Mouse (Mus musculus) hindbrain, postnatal 0 days (tissue): ENCODE results near the gene Gm11011. TPM values are rescaled to one million over a fixed set of nuclear protein-coding genes. Genes with fewer than 3 reads are reported as not detected.

ENCODE experiments used
- ATAC-seq: fragments of 200-750 bp; cut with Nextera tagmentation; 2 replicates; pipeline ENCODE4 v1.8.0; 2017; ENCODE audit warnings: mild to moderate bottlenecking, moderate TSS enrichment, moderate library complexity
- DNase-seq: peaks from one replicate; pipeline ENCODE4 v3.0.0-alpha.2; 2015; ENCODE audit warnings: low spot score
- H3K27ac ChIP-seq: fragments of 300-500 bp; sonication (generic); 2 replicates; pipeline ENCODE4 v1.5.1; 2014; ENCODE audit warnings: mild to moderate bottlenecking
- H3K27me3 ChIP-seq: fragments of 300-500 bp; sonication (generic); 2 replicates; pipeline ENCODE4 v1.6.1; 2014; ENCODE audit warnings: low read length, mixed read lengths; ENCODE audit not compliant: insufficient read depth
- H3K36me3 ChIP-seq: fragments of 300-500 bp; sonication (generic); 2 replicates; pipeline ENCODE4 v1.6.1; 2014; ENCODE audit warnings: low read length, mixed read lengths; ENCODE audit not compliant: insufficient read depth
- H3K4me1 ChIP-seq: fragments of 300-500 bp; sonication (generic); 2 replicates; pipeline ENCODE4 v1.6.1; 2014; ENCODE audit warnings: antibody characterized with exemption, low read length, mixed read lengths; ENCODE audit not compliant: insufficient read depth
- H3K4me2 ChIP-seq: fragments of 300-500 bp; sonication (generic); 2 replicates; pipeline ENCODE4 v1.6.1; 2014; ENCODE audit warnings: low read depth, mild to moderate bottlenecking, low read length, moderate library complexity, mixed read lengths
- H3K4me3 ChIP-seq: fragments of 300-500 bp; sonication (generic); 2 replicates; pipeline ENCODE4 v1.5.1; 2014; ENCODE audit warnings: low read length
- H3K9ac ChIP-seq: fragments of 300-500 bp; sonication (generic); replicated peaks from 2 replicates; pipeline ENCODE4 v1.6.1; 2014; ENCODE audit warnings: mild to moderate bottlenecking, low read length, moderate library complexity, mixed read lengths
- H3K9me3 ChIP-seq: fragments of 300-500 bp; sonication (generic); 2 replicates; pipeline ENCODE4 v1.6.1; 2016; ENCODE audit warnings: low read length, mixed read lengths
- CTCF ChIP-seq: IDR thresholded peaks from 2 replicates; pipeline ENCODE4 v1.5.1; 2016; ENCODE audit warnings: antibody characterized with exemption, control low read depth, low read depth
- WGBS: fragments of 180-500 bp; shearing (Covaris S2); extraction: QIAGEN DNeasy Blood & Tissue Kit; methylation state at CpG from one replicate; pipeline ENCODE4 v1.1.7; 2014; 5-methylcytosine and 5-hydroxymethylcytosine counted together
- polyA plus RNA-seq: library from polyadenylated mRNA; unstranded; fragments of >200 nt; fragmentation: Nextera tagmentation; extraction: Ambion mirVana; gene quantifications from 2 replicates; pipeline ENCODE4 v1.2.1, GENCODE M21; 2015
- total RNA-seq: library from RNA; depleted of rRNA; stranded (reverse); fragments of >200 nt; gene quantifications from 2 replicates; pipeline ENCODE4 v1.2.3, GENCODE M21; 2014; rRNA removed

Gm11011 gene
- total and polyA plus RNA-seq, 2 experiments from 2014 or later = not detected

DNA sequence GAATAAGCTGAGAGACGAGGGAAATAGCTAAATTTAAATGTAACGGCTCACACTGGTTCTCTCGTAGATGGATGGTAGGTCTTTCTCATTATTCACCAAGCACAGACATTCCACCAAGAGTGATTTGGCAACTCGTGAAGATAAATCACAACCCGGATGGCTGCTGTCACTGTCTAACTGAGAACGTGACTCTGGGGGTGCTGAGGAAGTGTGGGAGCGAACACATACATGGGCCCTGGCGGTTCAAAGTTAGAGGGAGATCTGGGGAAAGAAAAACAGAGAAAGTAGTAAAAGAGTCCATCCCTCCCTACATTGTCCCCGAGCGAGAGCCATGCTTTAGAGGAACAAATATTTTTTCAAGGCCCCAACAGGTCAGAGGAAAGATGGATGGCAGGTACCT is 17.5 kb downstream of the Gm11011 start:
- Histone ChIP-seq H3K9me3 (no peaks in the 10 kb centered on the region), H3K4me3 (no peak overlapping the region), H3K27ac (no peak overlapping the region), H3K27me3 (no peaks in the 10 kb centered on the region), H3K9ac (no peak overlapping the region), H3K4me2 (no peak overlapping the region), H3K36me3 (no peaks in the 10 kb centered on the region), H3K4me1 (no peaks in the 10 kb centered on the region)
- no peak for ATAC-seq
- WGBS = 82% methylated on average over 10 of the region's 10 CpGs
- no peak for DNase-seq
- no peak for TF ChIP-seq CTCF

- no peak overlapping the region for H3K27ac ChIP-seq
- H3K27me3 ChIP-seq = no peaks in the 10 kb centered on the region
- H3K4me2 ChIP-seq = no peak overlapping the region
- H3K9me3 ChIP-seq = no peaks in the 10 kb centered on the region
- H3K9ac ChIP-seq = no peak overlapping the region
- DNase-seq (no peak), ATAC-seq (no peak)
- TF ChIP-seq CTCF = no peak
- H3K4me3 ChIP-seq = no peak overlapping the region
- 71% methylated on average over 4 of the region's 4 CpGs for WGBS
- H3K4me1 ChIP-seq = no peaks in the 10 kb centered on the region
- H3K36me3 ChIP-seq = no peaks in the 10 kb centered on the region
Measured at GRCm38 (mm10) chr2:169566159-169566558, 21.4 kb downstream of the Gm11011 start.

GRCm38 (mm10) chr2:169565751-169566150 is 21.8 kb downstream of the Gm11011 start:
- ATAC-seq (no peak), DNase-seq (no peak)
- no peaks in the 10 kb centered on the region for H3K9me3 ChIP-seq
- H3K36me3 ChIP-seq = no peaks in the 10 kb centered on the region
- H3K4me2 ChIP-seq = no peak overlapping the region
- H3K27ac ChIP-seq = no peak overlapping the region
- no peak for TF ChIP-seq CTCF
- H3K4me3 ChIP-seq = no peak overlapping the region
- no peaks in the 10 kb centered on the region for H3K4me1 ChIP-seq
- no peak overlapping the region for H3K9ac ChIP-seq
- H3K27me3 ChIP-seq = no peaks in the 10 kb centered on the region
- 57% methylated on average over 7 of the region's 7 CpGs for WGBS

- H3K27me3 ChIP-seq = no peaks in the 10 kb centered on the region
- no peak for TF ChIP-seq CTCF
- no peak overlapping the region for H3K27ac ChIP-seq
- no peaks in the 10 kb centered on the region for H3K36me3 ChIP-seq
- H3K9me3 ChIP-seq = no peaks in the 10 kb centered on the region
- no peak overlapping the region for H3K4me3 ChIP-seq
- no peak for ATAC-seq
- DNase-seq = no peak
- WGBS = 92% methylated on average over 7 of the region's 7 CpGs
- no peaks in the 10 kb centered on the region for H3K4me1 ChIP-seq
- H3K4me2 ChIP-seq = no peak overlapping the region
- no peak overlapping the region for H3K9ac ChIP-seq
Measured at GRCm38 (mm10) chr2:169545674-169546073, 41.9 kb downstream of the Gm11011 start.

DNA sequence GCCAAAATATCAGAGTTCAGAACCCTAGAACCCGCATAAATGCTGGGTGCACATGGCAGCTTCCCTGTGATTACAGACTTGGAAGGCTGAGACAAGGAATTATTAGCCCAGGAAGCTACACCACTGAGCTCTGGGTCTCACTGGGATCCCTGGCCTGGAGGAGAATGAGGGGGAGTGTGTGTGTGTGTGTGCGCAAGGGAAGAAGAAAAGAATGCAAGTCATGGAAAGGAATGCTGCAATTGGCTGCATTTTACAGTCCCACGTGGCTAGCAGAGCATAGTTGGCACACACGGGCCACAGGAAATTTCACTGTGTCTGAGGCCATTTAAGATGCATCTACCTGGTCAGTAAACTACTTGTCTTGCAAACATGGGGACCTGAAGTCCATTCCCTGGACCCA is 48.6 kb downstream of the Gm11011 start:
- H3K4me1 ChIP-seq = no peaks in the 10 kb centered on the region
- no peak for TF ChIP-seq CTCF
- 67% methylated on average over 4 of the region's 4 CpGs for WGBS
- H3K9ac ChIP-seq = no peak overlapping the region
- H3K4me2 ChIP-seq = no peak overlapping the region
- ATAC-seq (no peak), DNase-seq (no peak)
- no peak overlapping the region for H3K4me3 ChIP-seq
- H3K36me3 ChIP-seq = no peaks in the 10 kb centered on the region
- no peaks in the 10 kb centered on the region for H3K9me3 ChIP-seq
- H3K27me3 ChIP-seq = no peaks in the 10 kb centered on the region
- no peak overlapping the region for H3K27ac ChIP-seq

Other genes with a start within 250 kb of the Gm11011 start
- 40.2 and 47.0 TPM in 2 replicates for gene Tshz2, start 45.3 kb upstream of the Gm11011 start, total RNA-seq
- gene Tshz2, start 45.3 kb upstream of the Gm11011 start, polyA plus RNA-seq = 29.0 and 31.4 TPM in 2 replicates